Mouse (Mus musculus): Measurements from ENCODE around the gene Tymp.

DNA sequence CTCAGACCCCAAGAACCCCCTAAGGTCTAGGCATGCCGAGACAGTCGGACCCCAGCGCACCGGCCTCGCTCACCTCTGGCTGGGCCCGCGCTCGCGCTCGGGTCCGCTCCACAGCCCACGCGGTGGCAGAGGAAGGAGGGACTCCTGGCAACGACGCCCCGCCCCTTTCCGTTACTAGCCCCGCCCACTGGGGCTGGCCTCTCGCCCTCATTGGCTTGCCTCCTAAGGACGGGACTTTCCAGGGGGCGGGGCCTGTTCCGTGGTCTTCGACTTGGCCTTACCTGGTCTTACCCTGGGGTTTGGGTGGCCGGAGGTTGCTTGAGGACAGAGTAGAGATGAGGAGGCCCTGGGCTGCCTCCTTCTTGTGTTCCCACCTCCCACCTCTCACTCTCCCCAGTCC, 33.3 kb upstream of the Tymp start, which contains the start of gene Syce3:
- TF ChIP-seq CTCF (IDR thresholded peaks at IDR 0.05; ENCODE audit: control insufficient read depth, insufficient read depth, insufficient read length): no peak
- no peak for TF ChIP-seq USF1 (IDR thresholded peaks at IDR 0.05; ENCODE audit: low read depth)
- TF ChIP-seq CEBPB (IDR thresholded peaks at IDR 0.05; ENCODE audit: low read depth): no peak
- TF ChIP-seq MYOG (IDR thresholded peaks at IDR 0.05; ENCODE audit: control insufficient read depth, extremely low read depth, insufficient read length): no peak
- TF ChIP-seq MAX (IDR thresholded peaks at IDR 0.05): no peak
- no peak for TF ChIP-seq MYOD1 (IDR thresholded peaks at IDR 0.05; ENCODE audit: control insufficient read depth, insufficient read length, low read depth)

All from C2C12 (cell line).